Mouse (Mus musculus): ENCODE data around the gene Cdkn3.

- TF ChIP-seq GATA1 (IDR thresholded peaks at IDR 0.05; ENCODE audit: borderline replicate concordance, low read length) (no peak), FLI1 (IDR thresholded peaks at IDR 0.05; ENCODE audit: low read length) (no peak)
Observed at GRCm38 (mm10) chr14:46734761-46735455, 25.4 kb upstream of the Cdkn3 start.
